Mouse (Mus musculus): ENCODE measurements around the gene Olfr695.
"Not testable (repeated sequence)": the region's sequence is repeated elsewhere in the genome, so short reads cannot be mapped to it uniquely, and the experiment has no call there.

Olfr695 gene

DNA sequence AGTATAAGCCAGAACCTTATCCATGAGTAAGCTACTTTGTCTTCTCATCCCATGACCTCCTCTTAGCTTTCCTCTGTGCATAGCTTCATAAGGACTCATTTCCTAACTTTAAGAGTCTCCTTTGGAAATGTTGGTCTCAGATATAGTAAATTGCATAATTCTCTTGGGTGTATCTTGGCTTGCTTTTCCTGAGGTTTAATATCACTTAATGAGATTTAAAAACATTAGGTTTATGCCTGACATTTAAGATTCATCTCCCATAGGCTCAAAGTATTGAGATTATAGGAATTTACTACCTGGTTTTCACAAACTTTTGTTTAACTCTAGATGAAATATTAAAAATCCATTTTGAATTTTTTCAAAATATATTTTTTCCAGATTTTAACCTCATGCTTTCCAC is at the start of gene Olfr695:
Gene Olfr695 (minus strand): TSS at position 101 of the 400 bp plus-strand sequence.
- DNase-seq (ENCODE audit: low spot score) = no peak

DNA sequence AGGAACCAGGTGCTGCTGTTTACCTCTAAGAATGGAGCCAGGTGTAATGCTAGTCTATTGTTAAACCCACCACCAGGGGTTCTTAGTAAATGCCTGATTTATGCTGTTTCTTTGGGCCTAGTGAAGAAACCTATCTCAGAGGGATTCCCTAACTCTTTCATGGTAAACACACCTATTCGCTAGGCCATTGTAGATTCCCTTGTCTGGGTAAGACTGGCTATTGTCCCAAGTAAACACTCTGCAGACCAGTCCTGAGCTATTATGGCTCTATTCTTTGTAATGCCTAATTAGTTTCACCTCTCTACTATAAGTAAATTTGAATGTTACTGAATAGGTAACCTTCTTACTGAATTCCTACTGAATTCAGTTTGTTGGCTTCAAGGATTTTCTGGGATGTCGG is 44.8 kb upstream of the Olfr695 start:
- DNase-seq (ENCODE audit: low spot score) = not testable (repeated sequence)

DNA sequence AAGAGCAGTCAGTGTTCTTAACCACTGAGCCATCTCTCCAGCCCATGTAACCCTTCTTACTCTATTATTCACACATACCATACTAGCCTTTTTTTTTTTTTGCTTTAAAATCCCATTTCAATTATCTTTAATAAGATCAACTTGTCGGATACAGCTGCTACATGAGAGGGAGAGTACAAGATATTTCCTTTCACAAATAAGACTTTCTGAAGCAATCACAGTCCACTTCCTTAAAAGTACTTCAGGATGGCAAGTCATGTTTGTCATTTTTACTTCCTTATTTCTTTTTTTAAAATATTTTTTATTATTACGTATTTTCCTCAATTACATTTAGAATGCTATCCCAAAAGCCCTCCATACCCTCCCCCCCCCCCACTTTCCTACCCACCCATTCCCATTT is 42.6 kb upstream of the Olfr695 start:
- DNase-seq (ENCODE audit: low spot score) = no peak

DNA sequence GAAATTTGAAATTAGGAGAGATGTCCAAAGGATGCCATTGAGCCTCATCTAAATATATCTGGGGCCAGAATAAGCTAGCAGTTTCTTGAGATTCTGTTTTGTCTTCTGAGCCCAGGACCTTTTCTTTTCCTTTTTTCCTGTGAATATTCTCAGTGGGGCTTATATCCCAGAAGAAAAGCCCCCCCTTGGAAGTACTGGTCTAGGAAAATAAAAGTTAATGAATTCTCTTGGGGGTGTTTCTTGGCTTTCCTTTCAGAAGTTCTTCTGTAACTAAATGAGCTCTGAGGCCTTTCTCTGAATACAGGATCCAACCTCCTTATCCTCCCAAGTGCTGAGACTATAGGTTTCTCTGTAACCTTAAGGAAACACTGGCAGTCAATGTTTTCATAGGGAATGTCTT is 39.1 kb upstream of the Olfr695 start, which contains the start of gene Olfr698:
Gene Olfr698 (minus strand): TSS at position 101 of the 400 bp plus-strand sequence.
- no peak for DNase-seq (ENCODE audit: low spot score)

DNA sequence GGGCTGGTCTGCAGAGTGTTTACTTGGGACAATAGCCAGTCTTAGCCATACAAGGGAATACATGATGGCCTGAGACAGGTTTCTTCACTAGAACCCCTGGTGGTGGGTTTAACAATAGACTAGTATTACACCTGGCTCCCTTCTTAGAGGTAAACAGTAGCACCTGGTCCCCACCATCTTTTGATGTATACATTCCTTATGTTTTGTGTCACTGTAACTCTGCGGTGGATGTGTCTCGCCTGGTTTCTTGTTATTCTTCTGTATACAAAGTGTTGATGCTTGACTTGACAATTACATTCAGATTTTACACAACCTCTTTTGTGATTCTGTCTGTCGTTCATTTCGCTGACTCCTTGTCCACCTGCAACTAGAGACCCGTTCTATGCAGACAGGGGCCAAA is 29.6 kb upstream of the Olfr695 start:
- DNase-seq (ENCODE audit: low spot score) = no peak

DNA sequence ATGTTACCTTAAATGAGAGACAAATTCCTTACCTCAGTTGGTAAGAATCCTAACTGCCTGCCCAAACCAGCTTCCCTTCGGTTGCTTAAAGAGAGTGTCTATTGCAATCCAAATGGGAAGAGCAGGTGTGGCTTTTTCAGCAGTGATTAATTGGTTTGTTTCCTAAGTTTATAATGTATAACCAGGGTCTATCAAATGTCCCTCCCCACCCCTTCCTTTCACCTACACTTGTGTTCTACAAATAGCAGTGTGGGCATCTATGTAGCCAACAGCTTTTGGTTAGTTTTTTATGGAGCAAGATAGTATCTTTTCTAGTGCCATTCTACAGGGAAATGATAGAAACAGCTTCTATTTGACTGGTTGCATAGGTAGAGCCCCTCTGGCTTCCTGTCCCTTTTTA is 26.1 kb upstream of the Olfr695 start, which contains the start of gene Olfr697:
Gene Olfr697 (minus strand): TSS at position 101 of the 400 bp plus-strand sequence.
- DNase-seq (ENCODE audit: low spot score) = no peak

DNA sequence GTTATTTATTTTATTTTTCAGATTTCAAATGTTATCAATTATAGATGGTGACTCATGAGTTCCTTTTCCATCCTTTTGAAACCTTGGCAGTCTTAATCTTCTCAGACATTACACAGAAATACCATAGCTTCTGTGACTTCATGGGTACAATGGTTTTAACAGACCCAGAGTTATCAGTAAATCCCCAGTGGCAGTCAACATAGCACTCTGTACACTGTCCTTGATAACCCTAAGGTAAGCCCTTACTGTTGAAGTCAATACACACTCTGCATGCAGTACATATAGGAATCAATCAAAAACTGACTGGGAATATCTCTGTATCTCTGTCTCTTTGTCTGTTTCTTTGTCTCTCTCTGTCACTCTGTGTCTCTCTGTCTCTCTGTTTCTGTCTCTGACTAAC is 20.8 kb upstream of the Olfr695 start:
- no peak for DNase-seq (ENCODE audit: low spot score)

DNA sequence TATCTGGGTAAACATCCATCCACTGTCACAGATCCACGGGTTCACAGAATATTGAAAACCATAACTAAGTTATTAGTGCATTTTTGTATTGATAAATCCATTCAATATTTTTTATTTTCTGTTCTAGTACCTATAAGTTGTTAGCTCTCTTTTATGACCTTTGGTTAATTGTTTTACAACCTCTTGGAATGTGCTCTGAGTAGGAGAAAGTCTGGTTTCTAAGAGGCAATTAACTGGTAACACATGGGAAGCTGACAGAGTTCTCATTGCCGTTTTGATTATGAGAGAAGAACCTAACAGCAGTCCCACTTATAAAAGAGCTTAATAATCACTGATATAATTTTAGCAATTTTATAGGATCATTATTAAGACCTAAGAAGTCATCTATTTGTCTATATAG is 17.5 kb upstream of the Olfr695 start:
- no peak for DNase-seq (ENCODE audit: low spot score)

DNA sequence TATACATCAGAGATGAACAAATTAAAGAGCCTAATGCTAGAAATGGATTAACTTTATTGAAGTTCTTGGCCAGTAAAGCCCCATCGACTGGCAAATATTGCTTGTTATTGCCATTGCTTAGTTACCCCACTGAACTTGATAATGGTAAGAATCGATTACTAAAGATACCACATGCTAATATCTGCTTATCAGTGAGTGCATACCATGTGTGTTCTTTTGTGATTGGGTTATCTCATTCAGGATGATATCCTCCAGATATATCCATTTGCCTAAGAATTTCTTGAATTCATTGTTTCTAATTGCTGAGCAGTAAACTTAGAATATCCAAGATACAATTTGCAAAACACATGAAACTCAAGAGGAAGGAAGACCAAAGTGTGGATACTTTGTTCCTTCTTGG is 9.5 kb upstream of the Olfr695 start:
- not testable (repeated sequence) for DNase-seq (ENCODE audit: low spot score)

DNA sequence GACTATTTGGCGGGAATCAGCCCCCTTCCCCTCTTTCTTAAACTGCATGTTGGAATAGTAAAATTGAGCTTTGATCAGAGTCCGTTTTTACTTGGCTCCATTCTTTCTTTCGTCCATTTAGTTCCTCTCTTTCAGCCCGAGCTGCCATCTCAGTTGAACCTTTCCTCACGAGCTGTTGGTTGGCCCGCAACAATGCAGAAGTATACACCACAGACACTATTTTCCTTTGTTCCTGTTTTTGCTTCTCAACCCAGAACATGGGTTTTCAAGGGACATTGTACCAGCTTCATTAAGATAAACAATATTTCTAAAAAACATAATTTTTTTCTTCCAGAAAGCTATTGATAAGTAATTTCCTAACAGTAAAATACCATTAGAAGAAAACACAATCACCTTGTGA is 4.7 kb downstream of the Olfr695 start:
- no peak for DNase-seq (ENCODE audit: low spot score)

DNA sequence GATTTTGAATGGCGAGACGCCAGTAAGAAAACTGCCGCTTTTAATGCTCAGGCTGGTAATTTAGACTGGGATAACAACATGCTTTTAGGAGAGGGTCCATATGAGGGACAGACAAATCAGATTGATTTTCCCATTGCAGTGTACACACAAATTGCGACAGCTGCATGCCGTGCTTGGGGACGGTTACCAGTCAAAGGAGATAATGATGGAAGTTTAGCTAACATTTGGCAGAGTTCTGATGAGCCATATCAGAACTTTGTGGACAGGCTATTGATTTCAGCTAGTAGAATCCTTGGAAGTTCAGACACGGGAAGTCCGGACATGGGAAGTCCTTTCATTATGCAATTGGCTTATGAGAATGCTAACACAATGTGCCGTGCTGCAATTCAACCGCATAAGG is 8.5 kb downstream of the Olfr695 start:
- DNase-seq (ENCODE audit: low spot score) = not testable (repeated sequence)

DNA sequence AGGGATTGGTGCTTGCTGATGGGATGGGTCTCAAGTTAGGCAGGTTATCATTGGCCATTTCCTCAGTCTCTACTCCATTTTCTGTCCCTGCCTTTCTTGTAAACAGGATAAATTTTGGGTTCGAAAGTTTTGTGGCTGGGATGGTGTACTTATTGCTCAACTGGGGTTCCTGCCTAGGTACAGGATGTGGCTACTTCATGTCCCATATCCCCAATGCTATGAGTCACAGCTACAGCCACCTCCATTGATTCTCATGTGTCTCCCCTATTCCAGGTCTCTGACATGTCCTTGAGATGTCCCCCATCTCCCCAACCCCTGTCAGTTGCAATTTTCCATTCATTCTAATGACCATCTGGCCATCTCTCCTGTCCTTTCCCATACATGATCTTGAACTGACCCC is 19.3 kb downstream of the Olfr695 start:
- DNase-seq (ENCODE audit: low spot score) = no peak

DNA sequence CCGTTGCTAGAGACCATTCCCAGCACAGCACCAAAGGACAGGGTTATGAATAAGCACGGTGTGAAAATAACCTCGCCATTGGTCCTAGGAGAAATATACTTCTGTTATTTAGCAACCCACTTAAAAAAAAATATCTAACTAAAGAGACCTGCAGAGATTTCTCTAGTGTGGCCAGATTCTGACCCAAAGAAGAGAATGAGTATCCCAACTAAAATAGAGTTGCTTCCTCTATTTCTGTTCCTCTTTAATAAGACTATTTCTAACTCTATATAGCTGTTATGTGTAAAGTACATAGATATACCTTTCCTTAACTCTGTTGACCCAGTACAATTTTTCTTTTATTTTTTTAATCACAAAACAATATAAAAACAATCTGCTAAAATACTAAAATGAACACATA is 23.2 kb downstream of the Olfr695 start:
- no peak for DNase-seq (ENCODE audit: low spot score)

DNA sequence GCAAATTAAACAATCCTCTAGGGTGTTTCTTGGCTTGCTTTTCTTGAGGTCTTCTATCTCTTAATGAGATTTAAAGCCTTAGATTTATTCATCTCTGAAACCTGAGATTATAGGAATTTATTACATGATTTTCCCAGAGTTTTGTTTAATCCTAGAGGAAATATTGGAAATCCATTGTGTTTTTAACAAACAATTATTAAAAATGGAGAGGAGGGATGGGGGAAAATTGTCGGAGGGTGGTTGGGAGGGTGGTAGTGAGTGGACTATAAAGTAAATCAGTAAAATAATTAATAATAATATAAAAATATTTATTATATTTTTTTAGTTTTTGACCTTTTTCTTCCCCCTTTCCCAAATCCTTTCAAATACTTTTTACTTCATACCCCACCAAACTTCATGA is 24.5 kb downstream of the Olfr695 start, which contains the start of gene Olfr694:
Gene Olfr694 (minus strand): TSS at position 101 of the 400 bp plus-strand sequence.
- DNase-seq (ENCODE audit: low spot score) = no peak

DNA sequence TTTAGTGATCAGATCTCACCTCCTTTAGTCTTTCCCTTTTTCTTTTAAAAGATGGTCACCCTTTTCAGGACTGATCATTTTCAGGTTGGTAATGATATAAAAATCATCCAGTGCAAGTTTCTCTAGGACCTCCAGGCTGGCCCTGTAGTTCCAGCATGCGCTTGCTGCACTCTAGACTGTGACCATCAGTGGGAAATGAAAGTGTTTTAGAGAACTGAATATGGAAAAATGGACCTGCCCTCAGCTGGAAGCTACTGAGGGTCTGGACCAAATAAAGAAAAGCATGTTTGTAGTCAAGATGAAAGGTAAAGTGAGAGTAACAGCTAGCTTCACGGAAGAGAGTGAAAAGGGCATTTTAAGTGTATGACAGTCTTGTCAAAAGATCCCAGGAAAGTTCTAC is 30.8 kb downstream of the Olfr695 start:
- DNase-seq (ENCODE audit: low spot score) = no peak

DNA sequence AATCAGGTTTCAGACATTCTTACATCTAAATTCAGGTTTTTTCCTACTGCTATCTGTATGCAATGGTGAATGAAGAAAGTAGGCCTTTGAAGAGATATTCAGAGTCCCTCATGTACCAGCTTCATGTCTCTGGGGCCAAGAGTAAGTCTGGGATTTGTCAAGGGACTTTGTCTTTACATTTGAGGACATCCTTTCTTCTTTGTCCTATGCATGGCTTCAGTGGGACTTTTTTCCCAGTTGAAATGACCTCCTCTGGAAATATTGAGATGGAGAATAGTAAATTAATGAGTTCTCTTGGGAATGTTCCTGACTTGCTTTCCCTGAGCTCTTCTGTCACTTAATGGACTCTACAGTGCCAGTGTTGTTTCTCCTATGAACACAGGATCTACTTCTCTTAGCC is 35.7 kb downstream of the Olfr695 start, which contains the start of gene Olfr693:
Gene Olfr693 (minus strand): TSS at position 101 of the 400 bp plus-strand sequence.
- DNase-seq (ENCODE audit: low spot score) = no peak

Data from layer of hippocampus, adult 11-12 months (tissue).